Mouse (Mus musculus): ENCODE data around the gene Ubr7. TPM values are rescaled to one million over a fixed set of nuclear protein-coding genes. Genes with fewer than 3 reads are reported as not detected.

Ubr7 gene
- 45.8 and 50.1 TPM in 2 replicates for polyA plus RNA-seq (2014; fragmentation: Nextera tagmentation; extraction: Ambion mirVana)

- peak within 1 kb of the TSS; percentile 81 for H3K27ac ChIP-seq (replicated peaks; ENCODE audit: low read depth, low read length)
- peak; percentile 97 for ATAC-seq (ENCODE audit: low read depth)
- H3K9me3 ChIP-seq (ENCODE audit: control insufficient read depth, low read length): no peaks in the 10 kb centered on the region
- H3K4me3 ChIP-seq (ENCODE audit: low read depth, low read length): peak within 1 kb of the TSS; percentile 64
- H3K27me3 ChIP-seq (replicated peaks; ENCODE audit: control insufficient read depth, insufficient read depth, low read length): no peaks in the 10 kb centered on the region
- H3K36me3 ChIP-seq (ENCODE audit: control insufficient read depth, insufficient read depth, low read length): peaks cover 16% of the 10 kb centered on the region
- H3K4me2 ChIP-seq (ENCODE audit: low read depth, low read length): peak within 1 kb of the TSS; percentile 92
- WGBS: under 1% methylated on average over 37 of the region's 73 CpGs
- peak within 1 kb of the TSS; percentile 77 for H3K9ac ChIP-seq (ENCODE audit: low read depth, low read length)
- peak; percentile 99 for DNase-seq (ENCODE audit: low spot score)
- peaks cover 13% of the 10 kb centered on the region for H3K4me1 ChIP-seq (ENCODE audit: control insufficient read depth, insufficient read depth, low read length)
Observed at GRCm38 (mm10) chr12:102757689-102758402, at the start of gene Ubr7, which contains the start of the genes Gm28051 and Gon7. Gene Ubr7 (plus strand): TSS chr12:102757967. Gene Gm28051 (minus strand): TSS chr12:102757765. Gene Gon7 (minus strand): TSS chr12:102757803.

DNA sequence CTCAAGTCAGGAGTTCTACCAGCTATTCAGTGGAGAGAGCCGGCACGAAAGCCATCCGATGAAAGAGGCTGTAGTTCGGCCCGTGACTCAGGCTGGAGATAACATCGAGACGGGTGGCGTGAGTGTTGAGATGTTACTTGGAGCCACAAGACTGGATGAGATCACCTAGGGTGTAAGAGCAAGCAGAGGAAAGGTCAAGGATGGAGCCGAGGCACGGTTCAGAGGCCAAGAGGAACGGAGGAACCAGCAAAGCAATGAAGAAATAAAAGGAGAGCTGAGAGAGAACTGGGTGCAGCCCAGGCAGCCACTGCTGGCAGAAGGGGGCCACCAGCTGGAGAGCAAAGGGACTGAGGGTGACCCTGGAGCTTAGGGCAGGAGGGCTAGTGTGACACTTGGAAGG lies 49.5 kb upstream of the Ubr7 start:
- ATAC-seq (ENCODE audit: low read depth): no peak
- peaks cover 10% of the 10 kb centered on the region for H3K4me1 ChIP-seq (ENCODE audit: control insufficient read depth, insufficient read depth, low read length)
- WGBS: 83% methylated on average over 11 of the region's 11 CpGs

GRCm38 (mm10) chr12:102709896-102710295 lies 47.9 kb upstream of the Ubr7 start:
- no peaks in the 10 kb centered on the region for H3K9me3 ChIP-seq (ENCODE audit: control insufficient read depth, low read length)
- no peak overlapping the region for H3K9ac ChIP-seq (ENCODE audit: low read depth, low read length)
- no peaks in the 10 kb centered on the region for H3K27me3 ChIP-seq (replicated peaks; ENCODE audit: control insufficient read depth, insufficient read depth, low read length)
- H3K4me1 ChIP-seq (ENCODE audit: control insufficient read depth, insufficient read depth, low read length): no peaks in the 10 kb centered on the region
- H3K4me3 ChIP-seq (ENCODE audit: low read depth, low read length): no peak overlapping the region
- DNase-seq (ENCODE audit: low spot score) (no peak), ATAC-seq (ENCODE audit: low read depth) (no peak)
- no peaks in the 10 kb centered on the region for H3K36me3 ChIP-seq (ENCODE audit: control insufficient read depth, insufficient read depth, low read length)
- H3K4me2 ChIP-seq (ENCODE audit: low read depth, low read length): no peak overlapping the region
- WGBS: 76% methylated on average over 5 of the region's 5 CpGs
- H3K27ac ChIP-seq (replicated peaks; ENCODE audit: low read depth, low read length): no peak overlapping the region

More for the DNA sequence above, 49.5 kb upstream of the Ubr7 start:
- Histone ChIP-seq H3K9me3 (ENCODE audit: control insufficient read depth, low read length) (no peaks in the 10 kb centered on the region), H3K4me3 (ENCODE audit: low read depth, low read length) (no peak overlapping the region), H3K27ac (replicated peaks; ENCODE audit: low read depth, low read length) (no peak overlapping the region), H3K36me3 (ENCODE audit: control insufficient read depth, insufficient read depth, low read length) (no peaks in the 10 kb centered on the region), H3K27me3 (replicated peaks; ENCODE audit: control insufficient read depth, insufficient read depth, low read length) (no peaks in the 10 kb centered on the region), H3K4me2 (ENCODE audit: low read depth, low read length) (no peak overlapping the region), H3K9ac (ENCODE audit: low read depth, low read length) (no peak overlapping the region)
- DNase-seq (ENCODE audit: low spot score): no peak

- Histone ChIP-seq H3K9me3 (ENCODE audit: control insufficient read depth, low read length) (no peaks in the 10 kb centered on the region), H3K4me1 (ENCODE audit: control insufficient read depth, insufficient read depth, low read length) (no peaks in the 10 kb centered on the region), H3K4me3 (ENCODE audit: low read depth, low read length) (no peak overlapping the region), H3K27me3 (replicated peaks; ENCODE audit: control insufficient read depth, insufficient read depth, low read length) (no peaks in the 10 kb centered on the region), H3K36me3 (ENCODE audit: control insufficient read depth, insufficient read depth, low read length) (no peaks in the 10 kb centered on the region), H3K9ac (ENCODE audit: low read depth, low read length) (no peak overlapping the region), H3K4me2 (ENCODE audit: low read depth, low read length) (no peak overlapping the region), H3K27ac (replicated peaks; ENCODE audit: low read depth, low read length) (no peak overlapping the region)
- ATAC-seq (ENCODE audit: low read depth): no peak
- 51% methylated on average over 4 of the region's 4 CpGs for WGBS
- no peak for DNase-seq (ENCODE audit: low spot score)
Observed at GRCm38 (mm10) chr12:102710851-102711375, 46.9 kb upstream of the Ubr7 start.

DNA sequence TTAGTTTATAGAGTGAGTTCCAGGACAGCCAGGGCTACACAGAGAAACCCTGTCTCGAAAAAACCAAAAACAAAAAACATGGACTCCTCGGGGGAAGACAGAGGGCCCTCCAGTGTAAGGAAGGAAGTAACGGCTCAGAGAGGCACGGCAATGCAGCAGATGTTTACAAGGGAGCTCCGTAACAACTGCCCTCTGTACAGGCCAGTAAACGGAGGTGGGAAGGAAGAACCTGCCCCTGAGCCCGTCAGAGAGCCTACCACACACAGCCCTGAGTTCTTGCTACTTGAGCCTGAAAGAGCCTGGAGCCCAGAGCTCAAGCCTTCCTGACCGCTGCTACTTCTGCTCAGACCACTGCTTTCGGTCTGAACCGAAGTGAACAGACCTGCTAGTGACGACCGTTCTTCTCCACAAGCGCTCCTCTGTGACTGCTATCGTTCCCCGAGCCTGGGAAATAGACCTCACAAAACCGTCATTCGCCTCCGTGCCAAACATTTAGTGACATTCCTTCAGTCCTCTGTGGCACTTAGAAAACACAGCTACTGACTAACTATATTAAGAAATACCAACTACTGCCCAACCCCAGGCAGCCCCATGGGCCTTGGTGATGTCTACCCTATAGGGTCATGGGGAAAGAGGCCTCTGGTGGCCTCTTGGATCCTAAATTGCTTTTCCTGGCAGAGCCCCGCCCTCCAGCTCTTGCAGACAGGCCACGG lies 44.5 kb upstream of the Ubr7 start:
- no peak overlapping the region for H3K4me3 ChIP-seq (ENCODE audit: low read depth, low read length)
- H3K36me3 ChIP-seq (ENCODE audit: control insufficient read depth, insufficient read depth, low read length): no peaks in the 10 kb centered on the region
- H3K27me3 ChIP-seq (replicated peaks; ENCODE audit: control insufficient read depth, insufficient read depth, low read length): no peaks in the 10 kb centered on the region
- H3K9ac ChIP-seq (ENCODE audit: low read depth, low read length): no peak overlapping the region
- no peak for DNase-seq (ENCODE audit: low spot score)
- no peak overlapping the region for H3K27ac ChIP-seq (replicated peaks; ENCODE audit: low read depth, low read length)
- H3K9me3 ChIP-seq (ENCODE audit: control insufficient read depth, low read length): no peaks in the 10 kb centered on the region
- ATAC-seq (ENCODE audit: low read depth): no peak
- 62% methylated on average over 17 of the region's 20 CpGs for WGBS
- H3K4me1 ChIP-seq (ENCODE audit: control insufficient read depth, insufficient read depth, low read length): no peaks in the 10 kb centered on the region
- no peak overlapping the region for H3K4me2 ChIP-seq (ENCODE audit: low read depth, low read length)

DNA sequence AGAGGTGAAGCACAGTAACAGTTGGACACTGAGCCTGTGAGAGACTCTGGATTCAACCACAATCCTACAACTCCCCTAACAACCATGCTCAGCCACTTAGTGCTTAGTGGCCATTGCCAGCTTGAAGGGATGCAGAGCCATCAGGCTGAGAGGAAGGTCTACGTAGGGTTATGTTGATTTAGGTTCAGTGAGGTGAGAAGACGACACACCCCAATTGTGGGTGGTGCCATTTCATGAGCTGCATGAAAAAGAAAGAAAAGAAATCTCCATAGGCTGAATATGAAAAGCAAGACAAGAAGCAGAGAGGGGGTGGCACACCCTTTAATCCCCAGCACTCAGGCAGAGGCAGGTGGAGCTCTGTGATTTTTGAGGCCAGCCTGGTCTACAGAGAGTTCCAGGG lies 43.7 kb upstream of the Ubr7 start:
- Histone ChIP-seq H3K9me3 (ENCODE audit: control insufficient read depth, low read length) (no peaks in the 10 kb centered on the region), H3K27ac (replicated peaks; ENCODE audit: low read depth, low read length) (no peak overlapping the region), H3K4me1 (ENCODE audit: control insufficient read depth, insufficient read depth, low read length) (no peaks in the 10 kb centered on the region), H3K27me3 (replicated peaks; ENCODE audit: control insufficient read depth, insufficient read depth, low read length) (no peaks in the 10 kb centered on the region), H3K9ac (ENCODE audit: low read depth, low read length) (no peak overlapping the region), H3K4me3 (ENCODE audit: low read depth, low read length) (no peak overlapping the region), H3K36me3 (ENCODE audit: control insufficient read depth, insufficient read depth, low read length) (no peaks in the 10 kb centered on the region), H3K4me2 (ENCODE audit: low read depth, low read length) (no peak overlapping the region)
- 75% methylated on average over 2 of the region's 2 CpGs for WGBS
- ATAC-seq (ENCODE audit: low read depth) (no peak), DNase-seq (ENCODE audit: low spot score) (no peak)

DNA sequence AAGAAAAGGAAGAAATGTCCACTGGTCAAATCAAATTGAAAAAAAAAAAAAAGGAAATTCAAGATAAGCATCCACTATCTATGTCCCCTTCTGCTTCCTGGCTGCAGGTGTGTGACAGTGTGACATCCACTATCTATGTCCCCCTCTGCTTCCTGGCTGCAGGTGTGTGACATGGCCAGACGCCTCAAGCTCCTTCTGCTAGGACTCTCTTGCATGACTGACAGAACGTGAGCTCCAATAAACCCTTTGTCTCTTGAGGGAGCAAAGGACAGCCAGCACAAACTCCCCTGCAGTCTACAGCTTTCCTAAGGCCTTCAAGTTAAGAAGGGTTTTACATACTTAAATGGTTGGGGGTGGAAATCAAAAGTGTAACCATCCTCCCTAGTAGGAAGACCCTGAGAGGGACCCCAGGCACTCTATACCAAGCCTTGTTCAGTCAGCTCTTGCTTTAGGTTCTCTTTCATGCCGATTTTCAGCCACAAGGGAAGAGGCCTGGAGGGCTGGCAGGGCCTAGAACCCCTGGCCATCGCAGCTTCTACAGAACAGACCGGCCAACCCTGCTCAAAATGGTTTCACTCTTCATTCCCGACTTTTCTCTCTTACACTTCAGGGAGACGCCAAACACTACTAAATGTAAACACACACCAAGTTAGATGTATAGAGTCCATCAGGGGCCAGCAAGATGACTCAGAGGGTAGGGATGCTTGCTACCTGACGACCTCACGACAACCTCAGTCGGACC lies 42.9 kb upstream of the Ubr7 start:
- no peak for DNase-seq (ENCODE audit: low spot score)
- Histone ChIP-seq H3K9ac (ENCODE audit: low read depth, low read length) (no peak overlapping the region), H3K27me3 (replicated peaks; ENCODE audit: control insufficient read depth, insufficient read depth, low read length) (no peaks in the 10 kb centered on the region), H3K4me2 (ENCODE audit: low read depth, low read length) (no peak overlapping the region), H3K4me3 (ENCODE audit: low read depth, low read length) (no peak overlapping the region), H3K4me1 (ENCODE audit: control insufficient read depth, insufficient read depth, low read length) (no peaks in the 10 kb centered on the region), H3K27ac (replicated peaks; ENCODE audit: low read depth, low read length) (no peak overlapping the region), H3K9me3 (ENCODE audit: control insufficient read depth, low read length) (no peaks in the 10 kb centered on the region), H3K36me3 (ENCODE audit: control insufficient read depth, insufficient read depth, low read length) (no peaks in the 10 kb centered on the region)
- WGBS: 87% methylated on average over 10 of the region's 10 CpGs
- no peak for ATAC-seq (ENCODE audit: low read depth)

- ATAC-seq (ENCODE audit: low read depth): peak; percentile 80
- H3K36me3 ChIP-seq (ENCODE audit: control insufficient read depth, insufficient read depth, low read length): no peaks in the 10 kb centered on the region
- H3K9me3 ChIP-seq (ENCODE audit: control insufficient read depth, low read length): no peaks in the 10 kb centered on the region
- no peaks in the 10 kb centered on the region for H3K4me1 ChIP-seq (ENCODE audit: control insufficient read depth, insufficient read depth, low read length)
- H3K9ac ChIP-seq (ENCODE audit: low read depth, low read length): no peak overlapping the region
- no peak overlapping the region; the same call in 1 of the 2 replicates for H3K4me3 ChIP-seq (ENCODE audit: low read depth, low read length)
- H3K4me2 ChIP-seq (ENCODE audit: low read depth, low read length): peak overlapping the region; percentile 31
- no peaks in the 10 kb centered on the region for H3K27me3 ChIP-seq (replicated peaks; ENCODE audit: control insufficient read depth, insufficient read depth, low read length)
- 22% methylated on average over 13 of the region's 13 CpGs for WGBS
- no peak overlapping the region for H3K27ac ChIP-seq (replicated peaks; ENCODE audit: low read depth, low read length)
- peak; percentile 68 for DNase-seq (ENCODE audit: low spot score)
Observed at GRCm38 (mm10) chr12:102719552-102720315, 38.0 kb upstream of the Ubr7 start.

Measured in embryonic facial prominence, embryonic 14.5 days (tissue).